Mouse (Mus musculus): ENCODE measurements around the gene Adam15.

DNA sequence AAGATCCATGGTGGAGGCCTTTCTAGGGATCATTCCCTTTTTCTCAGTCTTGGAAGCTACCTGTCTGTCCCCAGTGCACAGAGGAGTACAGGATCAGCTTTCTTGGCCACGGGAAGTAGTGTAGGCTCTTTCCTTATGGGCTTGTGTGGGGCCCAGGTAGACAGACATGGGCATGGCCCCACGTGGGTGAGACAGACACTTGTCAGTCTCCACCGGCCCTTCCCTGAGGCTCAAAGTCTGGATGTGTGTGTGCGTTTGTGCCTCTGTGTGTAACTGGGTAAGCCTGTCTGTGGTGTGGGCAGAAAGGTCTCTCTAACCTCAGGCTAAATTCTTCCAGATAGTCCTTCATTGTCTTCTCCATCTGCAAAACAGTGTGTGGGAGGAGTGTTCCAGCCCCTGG is 44.7 kb downstream of the Adam15 start:
- TF ChIP-seq CTCF (IDR thresholded peaks at IDR 0.05; ENCODE audit: borderline replicate concordance, control insufficient read depth, extremely low read depth, insufficient read depth, low read length, poor library complexity) = no peak
- TF ChIP-seq POLR2A (IDR thresholded peaks at IDR 0.05; ENCODE audit: control insufficient read depth, extremely low read depth, insufficient read depth, low read length, poor library complexity) = no peak

Data from thymus, adult 2 months (tissue).